Mouse (Mus musculus) activated CD4-positive, CD25-positive, alpha-beta regulatory T cell, adult 4 months (primary cell): ENCODE measurements around the gene a. TPM values are rescaled to one million over a fixed set of nuclear protein-coding genes. Genes with fewer than 3 reads are reported as not detected.

ENCODE experiments used
- polyA plus RNA-seq, 2 experiments: library from polyadenylated mRNA; unstranded; fragments of 100-300 nt; shearing (Covaris generic); gene quantifications; one replicate each; pipeline ENCODE4 v1.2.1; 2017

Gene a
- polyA plus RNA-seq, 2 experiments from 2014 or later = not detected

Other genes starting within 250 kb of the a start
- not detected for gene 1700003F12Rik, start 244.3 kb upstream of the a start, polyA plus RNA-seq
- not detected for gene Actl10, start 239.6 kb upstream of the a start, polyA plus RNA-seq
- 1 to 10 TPM in 1 of 2 experiments, under 1 TPM in 1; 0.27 to 1.4 TPM for gene Necab3, start 232.5 kb upstream of the a start, polyA plus RNA-seq
- 1 to 10 TPM in 1 of 2 experiments, under 1 TPM in 1; 0.91 to 2.3 TPM for gene E2f1, start 221.5 kb upstream of the a start, polyA plus RNA-seq
- gene Pxmp4, start 187.7 kb upstream of the a start, polyA plus RNA-seq = 10 to 100 TPM; 20.5 to 23.2 TPM
- under 1 TPM; 0.37 to 0.73 TPM for gene Zfp341, start 178.1 kb upstream of the a start, polyA plus RNA-seq
- not detected for gene 4930519P11Rik, start 178.0 kb upstream of the a start, polyA plus RNA-seq
- gene Chmp4b, start 139.7 kb upstream of the a start, polyA plus RNA-seq = 1 to 10 TPM; 5.9 to 6.3 TPM
- gene Gm14214, start 21.4 kb upstream of the a start, polyA plus RNA-seq = 1 to 10 TPM in 1 of 2 experiments, not detected in 1; 1.4 TPM
- 10 to 100 TPM; 10.4 to 19.3 TPM for gene Raly, start 306 bp upstream of the a start, polyA plus RNA-seq
- 100 to 1,000 TPM in 1 of 2 experiments, 10 to 100 TPM in 1; 94.5 to 114 TPM for gene Eif2s2, start 101.5 kb downstream of the a start, polyA plus RNA-seq
- gene Gm14226, start 226.9 kb downstream of the a start, polyA plus RNA-seq = under 1 TPM in 1 of 2 experiments, not detected in 1; 0.19 TPM